Mouse (Mus musculus) CH12.LX (cell line): ENCODE measurements around the gene Xkr7. TPM values are rescaled to one million over a fixed set of nuclear protein-coding genes. Genes with fewer than 3 reads are reported as not detected.
A peak's percentile ranks its signal among the peaks of the same experiment; 100 is the strongest.

Experiments
- DNase-seq: peaks from one replicate; pipeline ENCODE4 v3.0.0-alpha.2; 2013; ENCODE audit errors: extremely low read depth
- H3K27ac ChIP-seq: 2 replicates; pipeline ENCODE4 v1.5.1; 2012; ENCODE audit warnings: low read depth, mild to moderate bottlenecking, control low read depth, moderate library complexity; ENCODE audit not compliant: insufficient read depth
- H3K27me3 ChIP-seq: replicated peaks from 2 replicates; pipeline ENCODE3; 2012; ENCODE audit warnings: inconsistent platforms
- H3K36me3 ChIP-seq, 2 experiments: replicated peaks in 1 of 2; 2 replicates each; pipeline versions ENCODE3 to v1.6.1; 2012; ENCODE audit warnings: inconsistent platforms in 1 of 2, low read length in 1 of 2, mild to moderate bottlenecking in 1 of 2, mixed read lengths in 1 of 2, moderate library complexity in 1 of 2; ENCODE audit not compliant: control insufficient read depth in 1 of 2, insufficient read depth in 1 of 2
- H3K4me1 ChIP-seq, 2 experiments: 2 replicates each; pipeline ENCODE4 v1.6.1; 2012; ENCODE audit warnings: inconsistent platforms in 1 of 2, moderate library complexity in 1 of 2; ENCODE audit not compliant: insufficient read depth in 2 of 2, control insufficient read depth in 1 of 2
- H3K4me2 ChIP-seq: 2 replicates; pipeline ENCODE4 v1.6.1; 2012; ENCODE audit warnings: low read depth, mild to moderate bottlenecking, control low read depth; ENCODE audit not compliant: poor library complexity, insufficient read depth, severe bottlenecking
- H3K4me3 ChIP-seq, 3 experiments: fragments of 150-350 bp in 1 of 3; sonication (generic) in 1 of 3; replicated peaks in 1 of 3; 2 replicates each; pipeline versions ENCODE3 to v1.5.1; 2011 to 2012; ENCODE audit warnings: low read depth in 2 of 3, low read length in 2 of 3, mild to moderate bottlenecking in 2 of 3, moderate library complexity in 2 of 3, control low read depth in 1 of 3, improper control_type of control experiment in 1 of 3, inconsistent platforms in 1 of 3, mixed read lengths in 1 of 3; ENCODE audit not compliant: poor library complexity in 1 of 3
- H3K79me2 ChIP-seq: replicated peaks from 2 replicates; pipeline ENCODE4 v1.6.1; 2012; ENCODE audit warnings: mild to moderate bottlenecking, moderate library complexity; ENCODE audit not compliant: control insufficient read depth, poor library complexity, insufficient read depth, severe bottlenecking; ENCODE audit errors: extremely low read depth
- H3K9ac ChIP-seq: 2 replicates; pipeline ENCODE4 v1.6.1; 2012; ENCODE audit warnings: low read depth, mild to moderate bottlenecking, control low read depth, moderate library complexity; ENCODE audit not compliant: insufficient read depth
- H3K9me3 ChIP-seq: replicated peaks from 2 replicates; pipeline ENCODE3; 2012; ENCODE audit warnings: low read length, inconsistent platforms, mixed read lengths
- BHLHE40 ChIP-seq: IDR thresholded peaks from 2 replicates; pipeline ENCODE4 v1.6.1; 2011; ENCODE audit warnings: mild to moderate bottlenecking, low read depth, low read length, improper control_type of control experiment
- CTCF ChIP-seq, 2 experiments: IDR thresholded peaks in 1 of 2; conservative IDR thresholded peaks in 1 of 2; 2 replicates each; pipeline ENCODE4 v1.5.1; 2011 to 2012; ENCODE audit warnings: low read depth in 2 of 2, low read length in 2 of 2, improper control_type of control experiment in 1 of 2, inconsistent platforms in 1 of 2, mild to moderate bottlenecking in 1 of 2, moderate library complexity in 1 of 2
- ETS1 ChIP-seq: conservative IDR thresholded peaks from 2 replicates; pipeline ENCODE4 v1.6.1; 2012; ENCODE audit warnings: low read depth, mild to moderate bottlenecking, inconsistent platforms, low read length, improper control_type of control experiment, moderate library complexity
- GABPA ChIP-seq: IDR thresholded peaks from 2 replicates; pipeline ENCODE4 v1.6.1; 2012; ENCODE audit warnings: low read depth, low read length, improper control_type of control experiment, inconsistent platforms; ENCODE audit not compliant: insufficient replicate concordance
- JUN ChIP-seq: IDR thresholded peaks from 2 replicates; pipeline ENCODE4 v1.6.1; 2011; ENCODE audit warnings: low read depth, mild to moderate bottlenecking, low read length, improper control_type of control experiment, moderate library complexity; ENCODE audit not compliant: insufficient read depth
- KAT2A ChIP-seq: IDR thresholded peaks from 2 replicates; pipeline ENCODE4 v1.6.1; 2012; ENCODE audit warnings: low read length, improper control_type of control experiment, inconsistent platforms; ENCODE audit not compliant: insufficient replicate concordance
- MXI1 ChIP-seq: IDR thresholded peaks from 2 replicates; pipeline ENCODE4 v1.6.1; 2011; ENCODE audit warnings: mild to moderate bottlenecking, low read depth, low read length, improper control_type of control experiment
- MYC ChIP-seq: IDR thresholded peaks from 2 replicates; pipeline ENCODE4 v1.6.1; 2011; ENCODE audit warnings: low read depth, mild to moderate bottlenecking, improper control_type of control experiment, low read length
- NELFE ChIP-seq: IDR thresholded peaks from 2 replicates; pipeline ENCODE4 v1.6.1; 2011; ENCODE audit warnings: low read depth, low read length, improper control_type of control experiment
- NRF1 ChIP-seq: IDR thresholded peaks from 2 replicates; pipeline ENCODE4 v1.6.1; 2014; ENCODE audit warnings: low read depth, mild to moderate bottlenecking, inconsistent platforms, low read length, improper control_type of control experiment, moderate library complexity
- POLR2A ChIP-seq: IDR thresholded peaks from 2 replicates; pipeline ENCODE4 v1.6.1; 2011; ENCODE audit warnings: low read depth, mild to moderate bottlenecking, improper control_type of control experiment, low read length
- RAD21 ChIP-seq: IDR thresholded peaks from 2 replicates; pipeline ENCODE4 v1.6.1; 2011; ENCODE audit warnings: low read depth, mild to moderate bottlenecking, low read length, improper control_type of control experiment, moderate library complexity
- SMC3 ChIP-seq: IDR thresholded peaks from 2 replicates; pipeline ENCODE4 v1.6.1; 2011; ENCODE audit warnings: low read depth, low read length, improper control_type of control experiment
- TCF12 ChIP-seq: IDR thresholded peaks from 2 replicates; pipeline ENCODE4 v1.6.1; 2014; ENCODE audit warnings: low read depth, mild to moderate bottlenecking, inconsistent platforms, low read length, improper control_type of control experiment
- UBTF ChIP-seq: IDR thresholded peaks from 2 replicates; pipeline ENCODE4 v1.6.1; 2012; ENCODE audit warnings: low read depth, mild to moderate bottlenecking, inconsistent platforms, low read length, improper control_type of control experiment, moderate library complexity
- USF1 ChIP-seq: IDR thresholded peaks from 2 replicates; pipeline ENCODE4 v1.6.1; 2014; ENCODE audit warnings: low read depth, mild to moderate bottlenecking, inconsistent platforms, low read length, improper control_type of control experiment
- dilution Hi-C: fragments of 300-500 bp; cut with MboI; formaldehyde crosslinking; loops from 2 replicates; pipeline ENCODE4 v1.14.3; 2020; ENCODE audit warnings: low sequenced_read_pairs; ENCODE audit not compliant: extremely low pct_unique_long_range_greater_than_20kb, extremely low pct_ligation_motif_present
- in situ Hi-C: fragments of 300-500 bp; cut with MboI; formaldehyde crosslinking; loops from 3 replicates; pipeline ENCODE4 v1.14.3; 2019; ENCODE audit warnings: low sequenced_read_pairs, low pct_ligation_motif_present, low pct_unique_long_range_greater_than_20kb, mixed read lengths
- polyA plus RNA-seq: library from polyadenylated mRNA; unstranded; fragments of >175 nt; gene quantifications from 2 replicates; pipeline ENCODE4 v1.2.1, GENCODE M21; 2012; ENCODE audit warnings: low read depth; ENCODE audit not compliant: insufficient read length
- total RNA-seq, 2 experiments: library from RNA; depleted of rRNA; stranded (reverse); fragments of 300-350 nt in 1 of 2; fragments of >200 nt in 1 of 2; gene quantifications; 2 replicates each; pipeline ENCODE4 v1.2.3; 2012 to 2014

The Xkr7 gene
- total and polyA plus RNA-seq, 3 experiments: not detected

DNA sequence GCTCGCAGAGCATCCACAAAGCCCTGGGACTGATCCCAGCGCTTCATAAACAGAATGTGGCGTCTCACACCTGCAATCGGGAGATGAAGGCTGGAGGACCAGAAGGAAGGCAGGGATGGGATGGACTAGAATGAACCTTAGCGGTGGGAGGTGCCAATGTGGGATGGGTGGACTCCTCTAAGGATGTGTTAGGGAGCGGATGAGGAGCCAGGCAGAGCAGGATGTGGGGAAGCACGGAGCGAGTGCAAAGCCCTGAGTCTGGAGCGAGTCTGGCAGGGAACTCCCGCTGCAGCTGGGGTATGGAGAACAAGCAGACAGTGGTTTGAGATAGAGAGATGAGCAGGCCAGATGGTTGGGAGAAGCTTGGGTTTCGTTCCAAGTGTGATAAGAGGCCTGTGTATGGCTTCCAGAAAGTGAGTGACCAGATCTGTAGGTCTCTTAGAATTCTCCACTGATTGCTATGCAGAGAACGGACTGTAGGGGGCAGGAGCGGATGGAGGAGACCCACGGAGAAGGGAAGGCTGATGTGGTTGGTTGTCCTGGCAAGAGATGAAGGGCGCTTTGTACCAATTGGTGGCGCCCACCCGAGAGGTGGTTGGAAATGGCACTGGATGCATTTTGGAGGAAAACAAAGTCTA, 16.3 kb downstream of the Xkr7 start:
- H3K79me2 ChIP-seq: no peaks in the 10 kb centered on the region
- peaks cover 4 to 13% of the 10 kb centered on the region in 2 experiments; a peak in 3 of 4 replicates for H3K4me1 ChIP-seq
- no peak overlapping the region for H3K27ac ChIP-seq
- peak; percentile 70 for TF ChIP-seq RAD21
- peak; percentile 74 to 82 for TF ChIP-seq CTCF (conservative IDR thresholded peaks at IDR 0.05 in 1 of 2, IDR thresholded peaks at IDR 0.05 in 1 of 2; ENCODE audit: low read depth in 2 of 2, low read length in 2 of 2)
- TF ChIP-seq SMC3: peak; percentile 56
- 0 out of 2 replicates have a peak, but pooled peaks have one; percentile 17 for TF ChIP-seq NELFE
- no peak for TF ChIP-seq NRF1
- no peak for TF ChIP-seq TCF12
- DNase-seq: peak; percentile 56
- dilution Hi-C loops: no loop called here
- H3K9me3 ChIP-seq: no peaks in the 10 kb centered on the region
- H3K9ac ChIP-seq: no peak overlapping the region
- no peak overlapping the region for H3K4me3 ChIP-seq
- peaks cover 90% of the 10 kb centered on the region for H3K27me3 ChIP-seq
- in situ Hi-C loops: no loop called here
- H3K36me3 ChIP-seq: no peaks in the 10 kb centered on the region
- H3K4me2 ChIP-seq: no peak overlapping the region

DNA sequence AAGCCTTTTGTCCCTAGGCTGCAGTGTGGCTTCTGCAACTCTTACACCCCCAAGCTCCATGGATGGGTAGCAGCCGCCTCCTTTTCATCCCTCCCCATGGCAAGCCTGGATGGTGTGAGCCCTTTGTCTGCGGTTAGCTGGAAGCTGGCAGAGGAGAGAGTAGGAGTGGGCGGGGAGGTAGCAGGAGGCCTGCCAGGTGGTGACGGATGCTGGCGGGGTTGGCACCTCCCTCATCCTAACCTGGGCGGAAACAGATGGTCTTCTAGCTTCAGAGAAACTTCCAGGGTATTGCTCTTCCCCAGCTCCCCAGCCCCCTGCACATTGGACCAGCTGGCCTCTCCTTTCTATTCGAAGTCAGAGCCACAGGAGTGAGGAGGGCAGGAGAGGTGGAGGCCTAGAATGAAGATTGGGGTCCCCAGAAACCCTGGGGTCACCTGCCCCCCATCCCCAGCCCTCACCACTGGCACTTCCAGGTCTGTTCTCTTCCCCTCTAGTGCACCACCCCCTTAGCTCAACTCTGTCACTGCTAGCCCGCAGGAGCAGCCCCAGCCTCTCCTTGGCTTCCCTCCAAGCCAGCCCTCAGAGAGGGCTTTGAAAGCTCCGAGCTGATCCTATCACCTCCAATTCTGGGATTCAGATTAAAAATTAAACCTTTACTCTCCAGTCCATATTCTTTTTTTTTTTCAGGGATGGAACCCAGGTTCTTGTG, 17.8 kb downstream of the Xkr7 start:
- Histone ChIP-seq H3K27ac (no peak overlapping the region), H3K4me3 (no peak overlapping the region), H3K9me3 (no peaks in the 10 kb centered on the region), H3K79me2 (no peaks in the 10 kb centered on the region), H3K36me3 (no peaks in the 10 kb centered on the region), H3K27me3 (peaks cover 90% of the 10 kb centered on the region), H3K9ac (no peak overlapping the region), H3K4me1 (peaks cover 4 to 14% of the 10 kb centered on the region in 2 experiments; a peak in 3 of 4 replicates), H3K4me2 (no peak overlapping the region)
- TF ChIP-seq MXI1 (no peak), ETS1 (no peak), UBTF (no peak), KAT2A (no peak), SMC3 (no peak), USF1 (no peak), JUN (no peak), BHLHE40 (no peak), POLR2A (no peak), MYC (no peak), RAD21 (no peak), NRF1 (no peak), CTCF (conservative IDR thresholded peaks at IDR 0.05 in 1 of 2, IDR thresholded peaks at IDR 0.05 in 1 of 2; ENCODE audit: low read depth in 2 of 2, low read length in 2 of 2) (no peak), GABPA (no peak)
- in situ Hi-C loops: no loop called here
- DNase-seq: no peak
- dilution Hi-C loops: no loop called here
